Mouse (Mus musculus) E14TG2a.4 (cell line): ENCODE results near the gene Eif6.

Experiments
- CTCF ChIP-seq: conservative IDR thresholded peaks from 2 replicates; pipeline ENCODE4 v1.5.1; 2014; ENCODE audit warnings: low read length
- NANOG ChIP-seq: IDR thresholded peaks from 2 replicates; pipeline ENCODE4 v1.6.1; 2014; ENCODE audit warnings: borderline replicate concordance, low read length, mixed read lengths
- POU5F1 ChIP-seq: IDR thresholded peaks from 2 replicates; pipeline ENCODE4 v1.6.1; 2014; ENCODE audit warnings: low read length, borderline replicate concordance

DNA sequence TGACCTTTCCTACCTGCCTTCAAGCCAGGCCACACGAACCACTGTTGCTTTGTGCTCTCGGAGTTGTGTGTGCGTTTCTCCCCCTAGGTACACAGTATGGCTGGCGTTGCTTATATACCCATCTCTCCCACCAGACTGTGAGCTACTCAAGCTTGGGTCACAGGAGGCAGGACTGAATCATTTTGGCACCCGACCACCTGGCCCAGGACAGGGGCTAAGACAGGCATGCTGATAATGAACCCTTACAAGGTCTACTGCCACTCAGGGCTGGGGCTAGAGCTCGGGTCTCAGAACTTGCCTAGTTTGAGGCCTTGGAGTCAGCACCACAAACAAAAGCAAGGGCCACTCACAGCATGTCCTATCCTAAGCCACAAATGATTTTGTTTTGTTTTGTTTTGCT, 34.9 kb upstream of the Eif6 start:
- TF ChIP-seq CTCF (no peak), POU5F1 (no peak), NANOG (no peak)
